12 mouse cellular contexts compared by ENCODE assay signal in the genomic region with DNA sequence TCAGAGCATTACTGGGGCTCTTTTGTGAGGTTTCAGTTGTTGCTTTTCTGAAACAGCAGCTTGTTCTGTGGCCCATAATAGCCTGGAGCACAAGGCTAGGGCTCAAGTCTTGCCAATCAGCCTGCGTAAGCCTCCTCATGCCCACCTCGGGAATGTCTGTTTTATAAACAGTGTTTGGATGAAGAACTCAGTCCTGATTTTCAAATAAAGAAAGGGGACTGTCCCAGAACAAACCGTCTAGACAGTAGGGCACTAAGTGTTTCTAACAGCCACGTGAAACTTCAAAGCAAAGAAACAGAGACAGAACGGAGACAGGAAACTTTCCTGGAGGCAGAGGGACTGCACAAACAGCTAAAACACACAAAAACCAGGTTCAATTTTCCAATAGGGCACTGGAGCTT. TPM values are rescaled to one million over a fixed set of nuclear protein-coding genes. Genes with fewer than 3 reads are reported as not detected.
DNase-seq lines count a peak whose midpoint lies in the region; ATAC-seq and TF ChIP-seq lines count a peak whose summit lies in the region.
"Had no signal": no experiment of that assay in that cellular context is flagged by ENCODE, and none has a peak within 500 bp of the region (broad histone marks: within the 10 kb centered on the region; RNA-seq: fewer than 3 reads in every experiment).

No protein-coding gene starts in this region.

- no peaks in the 10 kb centered on the region for H3K27me3 ChIP-seq in cerebellum, adult 2 months (ENCODE audit: control insufficient read depth, insufficient read depth, low read length)
- H3K27me3 ChIP-seq in liver, postnatal 0 days (ENCODE audit: insufficient read depth, low read length): no peaks in the 10 kb centered on the region
- H3K27me3 ChIP-seq in kidney, embryonic 15.5 days: no peaks in the 10 kb centered on the region
- H3K27me3 ChIP-seq: neural tube, embryonic 12.5 days; Patski had no signal

- 0 out of 2 replicates have a peak, but pooled peaks cover 3% of the 10 kb centered on the region for H3K36me3 ChIP-seq in liver, postnatal 0 days (replicated peaks; ENCODE audit: insufficient read depth, low read length)
- peaks cover 11% of the 10 kb centered on the region; the same call in 1 of the 2 replicates for H3K36me3 ChIP-seq in kidney, embryonic 15.5 days

- no peak overlapping the region; the same call in 1 of the 2 replicates for H3K9ac ChIP-seq in liver, postnatal 0 days (replicated peaks)
- no peak overlapping the region for H3K9ac ChIP-seq in kidney, embryonic 15.5 days
- H3K9ac ChIP-seq: lung, embryonic 14.5 days; neural tube, embryonic 12.5 days had no signal

- DNase-seq in cerebellum, adult 2 months: peak in 1 of 2 experiments; percentile 7
- no peak for DNase-seq in cerebellum, adult 11-12 months
- no peak for DNase-seq in left cerebral cortex, adult 2 months (ENCODE audit: extremely low spot score in 1 of 2, low spot score in 2 of 2)
- no peak for DNase-seq in left cerebral cortex, adult 11 months (ENCODE audit: low spot score)
- DNase-seq in brain, embryonic 14.5 days (ENCODE audit: low read depth): peak; percentile 35
- no peak for DNase-seq in liver, postnatal 0 days
- no peak for DNase-seq in cerebellum, postnatal 25 days
- DNase-seq: lung, embryonic 14.5 days; spleen, adult 18-20 months had no signal

- H3K27ac ChIP-seq in cerebellum, adult 2 months (ENCODE audit: insufficient read depth, low read length): peak overlapping the region; percentile 44; the same call in 1 of the 2 replicates
- peak overlapping the region; percentile 34 for H3K27ac ChIP-seq in left cerebral cortex, adult 2 months
- H3K27ac ChIP-seq in liver, postnatal 0 days (ENCODE audit: low read depth): peak overlapping the region; percentile 24; the same call in 1 of the 2 replicates
- no peak overlapping the region for H3K27ac ChIP-seq in kidney, embryonic 15.5 days
- H3K27ac ChIP-seq: neural tube, embryonic 12.5 days had no signal

- TF ChIP-seq EP300 in liver, postnatal 0 days (IDR thresholded peaks at IDR 0.05; ENCODE audit: low read depth): no peak

- no peak for ATAC-seq in liver, postnatal 0 days
- no peak for ATAC-seq in kidney, embryonic 15.5 days (replicated peaks; ENCODE audit: low FRiP score)
- ATAC-seq: Patski had no signal

- no peak for TF ChIP-seq CTCF in cerebellum, adult 2 months (IDR thresholded peaks at IDR 0.05; ENCODE audit: borderline replicate concordance, insufficient read depth, low read depth, low read length)
- no peak for TF ChIP-seq CTCF in left cerebral cortex, adult 2 months (IDR thresholded peaks at IDR 0.05)
- TF ChIP-seq CTCF in brain, embryonic 14.5 days (IDR thresholded peaks at IDR 0.05; ENCODE audit: borderline replicate concordance, extremely low read depth, insufficient read depth, insufficient read length): no peak
- no peak for TF ChIP-seq CTCF in liver, postnatal 0 days (IDR thresholded peaks at IDR 0.05; ENCODE audit: low read depth)

- H3K4me2 ChIP-seq in liver, postnatal 0 days (ENCODE audit: low read depth, low read length): 0 out of 2 replicates have a peak overlapping the region, but pooled peaks have one; percentile 0
- no peak overlapping the region for H3K4me2 ChIP-seq in kidney, embryonic 15.5 days
- H3K4me2 ChIP-seq: lung, embryonic 14.5 days; neural tube, embryonic 12.5 days had no signal

- H3K9me3 ChIP-seq in liver, postnatal 0 days (ENCODE audit: low read length): no peaks in the 10 kb centered on the region
- H3K9me3 ChIP-seq in kidney, embryonic 15.5 days (replicated peaks): no peaks in the 10 kb centered on the region
- H3K9me3 ChIP-seq: neural tube, embryonic 12.5 days had no signal

- WGBS in cerebellum, adult 2 months: 44% methylated on average over 5 of the region's 5 CpGs
- WGBS in liver, postnatal 0 days (ENCODE audit: insufficient replicate concordance): 38% methylated on average over 5 of the region's 5 CpGs
- 30% methylated on average over 5 of the region's 5 CpGs for WGBS in kidney, embryonic 15.5 days

- intact Hi-C loops in left cerebral cortex, adult 2 months (cut with DNase I): loop anchor here (5.0 kb wide), 1 partner anchor 236 kb away; no protein-coding TSS in a partner anchor

- H3K4me3 ChIP-seq in cerebellum, adult 2 months (replicated peaks; ENCODE audit: insufficient read depth, low read depth, low read length): no peak overlapping the region
- H3K4me3 ChIP-seq in left cerebral cortex, adult 2 months: no peak overlapping the region
- H3K4me3 ChIP-seq in liver, postnatal 0 days (ENCODE audit: low read depth, low read length): no peak overlapping the region
- H3K4me3 ChIP-seq in kidney, embryonic 15.5 days (replicated peaks): no peak overlapping the region
- H3K4me3 ChIP-seq: neural tube, embryonic 12.5 days had no signal

- H3K4me1 ChIP-seq in cerebellum, adult 2 months (ENCODE audit: control insufficient read depth, insufficient read depth, low read length): peaks cover 21% of the 10 kb centered on the region
- peaks cover 12% of the 10 kb centered on the region for H3K4me1 ChIP-seq in liver, postnatal 0 days (ENCODE audit: insufficient read depth)
- H3K4me1 ChIP-seq in kidney, embryonic 15.5 days: peaks cover 15% of the 10 kb centered on the region

- TF ChIP-seq POLR2A in cerebellum, adult 2 months (IDR thresholded peaks at IDR 0.05; ENCODE audit: borderline replicate concordance, insufficient read depth, low read length): no peak
- no peak for TF ChIP-seq POLR2A in brain, embryonic 14.5 days (IDR thresholded peaks at IDR 0.05; ENCODE audit: borderline replicate concordance, extremely low read depth, insufficient read depth, insufficient read length, poor library complexity, severe bottlenecking)

RNA-seq across cellular contexts. Expression of gene Ralbp1, which starts 14.0 kb away (rescaled TPM):
- 44.9 and 48.5 TPM in 2 replicates for polyA plus RNA-seq in cerebellum, adult 2 months (2012; rRNA removed)
- 10 to 100 TPM; 69.3 to 69.6 TPM for total RNA-seq in left cerebral cortex, adult 2 months (2021)
- polyA plus RNA-seq in brain, embryonic 14.5 days (2012; rRNA removed): 28.4 and 32.5 TPM in 2 replicates
- 29.5 TPM in 2 replicates for polyA plus RNA-seq in liver, postnatal 0 days (2015; fragmentation: Nextera tagmentation; extraction: Ambion mirVana)
- polyA plus RNA-seq in kidney, embryonic 15.5 days (2015; fragmentation: Nextera tagmentation; extraction: Ambion mirVana): 66.0 and 70.2 TPM in 2 replicates
